Mouse (Mus musculus): ENCODE measurements around the gene Spata18.
A peak's percentile ranks its signal among the peaks of the same experiment; 100 is the strongest.

The Spata18 gene

GRCm38 (mm10) chr5:73651061-73651854, at the start of gene Spata18:
Spata18 (plus strand) TSS chr5:73651379.
- no peak for DNase-seq (ENCODE audit: low spot score)

- no peak for DNase-seq (ENCODE audit: low spot score)
These were observed 48.3 kb upstream of the Spata18 start for GRCm38 (mm10) chr5:73602865-73603264.

DNA sequence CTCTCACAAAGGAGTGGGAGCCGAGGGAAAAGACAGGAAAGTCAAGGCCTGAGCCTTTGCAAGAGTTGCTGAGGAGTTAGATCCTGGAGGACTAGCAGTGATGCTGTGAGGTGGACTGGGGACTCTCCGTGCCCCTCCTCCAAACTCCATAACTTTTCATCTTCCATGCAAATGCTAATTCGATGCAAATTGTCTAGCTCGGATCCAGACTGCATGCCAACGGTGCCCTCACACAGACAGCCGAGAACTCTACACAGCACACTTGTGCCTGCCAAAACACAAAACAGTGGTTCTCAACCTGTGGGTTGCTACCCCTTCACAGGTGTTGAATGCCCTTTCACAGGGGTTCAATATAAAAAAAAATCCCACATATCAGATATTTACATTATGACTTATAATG, 46.6 kb upstream of the Spata18 start:
- no peak for DNase-seq (ENCODE audit: low spot score)

- DNase-seq (ENCODE audit: low spot score): no peak
These were observed 46.2 kb upstream of the Spata18 start for GRCm38 (mm10) chr5:73604964-73605363.

DNA sequence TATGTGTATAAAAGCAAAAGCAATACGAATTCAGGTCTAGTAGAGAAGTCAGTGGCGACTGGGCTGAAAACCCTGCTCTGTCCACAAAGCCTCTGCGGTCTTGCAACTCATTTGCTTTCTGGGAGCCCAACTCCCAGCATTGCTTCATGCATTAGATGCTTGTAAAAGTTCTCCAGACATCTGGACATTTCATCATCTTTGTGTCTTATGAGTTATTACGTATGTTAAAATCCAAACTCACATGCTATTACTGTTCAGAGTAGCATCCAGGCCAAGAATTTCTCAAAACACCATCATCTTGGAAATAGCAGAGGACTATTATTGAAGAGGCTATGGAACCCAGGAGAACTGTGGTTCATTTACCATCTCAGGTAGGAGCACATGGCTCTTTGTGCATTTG, 40.1 kb upstream of the Spata18 start:
- no peak for DNase-seq (ENCODE audit: low spot score)

- no peak for DNase-seq (ENCODE audit: low spot score)
These were observed 37.9 kb upstream of the Spata18 start for GRCm38 (mm10) chr5:73613296-73613695.

DNA sequence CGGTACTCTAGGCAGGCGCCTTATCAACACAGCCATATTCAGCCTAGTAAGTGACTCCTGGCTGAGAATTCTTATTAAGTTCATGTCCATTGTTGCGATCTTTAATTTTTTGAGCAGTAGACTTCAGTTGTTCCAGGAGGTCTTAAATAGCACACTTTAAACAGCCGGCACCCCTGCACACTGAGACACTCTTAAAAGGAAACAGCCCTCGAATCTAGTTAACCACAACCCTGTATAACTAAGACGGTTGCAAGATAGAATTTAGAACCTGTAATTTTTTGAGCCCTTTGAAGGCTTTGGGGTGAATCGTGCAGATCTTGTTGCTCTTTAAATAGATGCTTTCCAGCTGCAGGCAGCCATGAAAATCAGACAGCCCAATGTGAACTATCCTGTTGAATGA, 36.0 kb upstream of the Spata18 start:
- DNase-seq (ENCODE audit: low spot score): no peak

DNA sequence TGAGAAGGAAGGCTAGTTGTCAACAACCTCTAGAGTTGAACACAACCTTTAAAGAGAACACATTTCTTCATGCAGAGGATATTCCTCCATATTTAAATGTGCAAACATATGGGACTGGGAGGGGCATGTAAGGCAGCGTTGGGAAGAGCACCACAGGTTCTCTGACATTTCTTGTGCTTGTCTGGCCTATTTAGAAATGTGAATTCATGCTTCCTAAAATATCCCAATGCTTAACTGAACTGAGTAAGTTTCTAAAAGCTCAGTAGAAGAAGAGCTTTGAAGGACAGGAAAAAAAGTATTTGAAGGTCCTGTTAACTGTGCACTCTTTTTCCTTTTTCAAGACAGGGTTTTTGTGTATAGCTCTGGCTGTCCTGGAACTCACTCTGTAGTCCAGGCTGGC, 32.2 kb upstream of the Spata18 start:
- no peak for DNase-seq (ENCODE audit: low spot score)

DNA sequence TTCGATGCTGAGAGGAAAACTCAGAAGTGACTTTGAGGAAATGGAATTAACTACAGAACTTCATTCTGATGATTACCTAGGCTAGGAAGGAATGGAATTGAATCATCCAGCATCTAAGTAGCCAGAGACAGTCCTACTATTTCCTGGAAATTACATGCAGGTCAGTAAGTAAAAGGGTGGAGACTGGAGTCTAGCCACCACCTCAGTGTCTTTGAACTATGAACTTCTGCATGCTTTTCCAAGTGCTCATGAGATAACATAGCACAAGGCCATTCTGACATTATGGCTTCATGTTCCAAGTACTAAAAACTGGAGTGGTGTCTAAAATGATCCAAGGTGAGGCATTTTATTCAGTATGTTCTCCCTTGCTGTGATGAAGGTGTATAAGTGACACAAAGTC, 25.7 kb upstream of the Spata18 start:
- no peak for DNase-seq (ENCODE audit: low spot score)

DNA sequence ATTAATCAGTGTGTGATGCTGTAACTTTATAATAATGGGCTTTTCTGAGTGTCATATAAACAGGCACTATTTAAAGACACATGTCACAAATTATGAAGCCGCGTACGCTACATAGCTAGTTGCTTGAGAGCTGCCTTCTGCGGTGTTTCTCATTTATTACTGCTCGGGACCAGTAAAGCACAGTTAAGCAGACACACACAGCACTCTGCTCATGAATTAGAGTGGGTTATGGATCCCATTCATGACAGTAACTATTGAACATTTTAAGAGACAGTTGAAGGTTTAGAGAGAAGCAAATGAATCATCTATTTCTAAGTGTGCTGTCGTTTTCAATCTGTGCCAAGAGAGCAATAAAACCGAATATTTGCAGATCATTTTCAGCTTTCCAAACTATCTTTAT, 24.3 kb upstream of the Spata18 start:
- DNase-seq (ENCODE audit: low spot score): no peak

DNA sequence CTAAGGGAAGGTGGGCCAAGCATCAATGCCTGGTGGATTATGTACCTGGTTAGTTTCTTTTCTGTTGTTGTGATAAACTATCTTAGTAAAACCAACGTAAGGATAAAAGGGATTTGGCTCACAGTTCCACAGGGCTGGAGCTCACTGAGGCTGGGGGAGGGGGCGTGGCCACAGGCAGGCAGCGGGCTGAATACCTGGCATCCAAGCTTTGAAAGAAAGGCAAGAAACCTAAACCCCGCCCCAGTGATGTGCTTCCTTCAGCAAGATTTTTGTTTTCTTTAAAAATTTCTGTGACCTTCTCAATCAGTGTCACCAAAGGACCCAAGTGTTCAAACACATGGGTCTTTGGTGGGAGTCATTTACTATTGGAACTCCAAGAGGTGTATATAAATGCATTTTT, 23.6 kb upstream of the Spata18 start:
- no peak for DNase-seq (ENCODE audit: low spot score)

DNA sequence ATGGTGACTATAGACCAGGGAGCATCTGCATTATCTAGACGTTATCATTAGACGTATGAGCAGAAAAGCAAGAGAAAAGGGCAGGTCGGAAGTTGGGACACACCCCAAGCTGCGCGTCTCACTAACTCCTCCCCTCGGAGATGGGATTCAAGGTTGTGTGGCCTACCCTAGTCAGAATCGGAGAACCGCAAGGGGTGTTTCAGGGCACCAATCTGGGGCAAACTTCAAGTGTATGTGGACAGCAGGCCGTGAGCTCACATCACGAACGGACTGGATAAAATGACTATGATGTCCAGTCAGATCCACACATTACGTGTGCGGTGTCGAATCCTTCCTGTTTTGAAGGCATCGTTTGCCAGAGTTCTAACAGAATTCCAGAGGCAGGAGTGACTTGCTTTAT, 23.2 kb upstream of the Spata18 start:
- no peak for DNase-seq (ENCODE audit: low spot score)

DNA sequence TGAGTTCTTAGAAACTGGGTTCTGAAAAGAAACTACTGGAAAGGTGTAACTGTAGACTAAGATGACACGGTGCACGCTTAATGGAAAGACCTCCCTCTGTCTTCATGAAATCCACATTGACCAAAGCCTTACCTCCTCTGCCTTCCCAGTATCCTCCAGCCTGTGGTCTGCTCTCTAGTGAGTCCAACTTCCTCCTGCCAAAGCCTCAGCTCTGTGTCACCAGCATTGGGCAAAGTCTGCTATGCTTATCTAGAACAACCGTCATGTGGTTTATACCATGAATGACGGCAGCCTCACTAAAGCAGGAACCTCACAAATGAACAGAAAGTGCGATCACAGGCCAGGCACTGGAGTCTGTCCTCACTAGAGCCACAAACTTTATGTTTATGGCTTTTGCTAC, 21.0 kb upstream of the Spata18 start:
- DNase-seq (ENCODE audit: low spot score): no peak

GRCm38 (mm10) chr5:73631001-73631558, 20.1 kb upstream of the Spata18 start:
- no peak for DNase-seq (ENCODE audit: low spot score)

GRCm38 (mm10) chr5:73632291-73632690, 18.9 kb upstream of the Spata18 start, which contains the start of gene Lrrc66:
Lrrc66 (minus strand) TSS chr5:73632526.
- DNase-seq (ENCODE audit: low spot score): no peak

DNA sequence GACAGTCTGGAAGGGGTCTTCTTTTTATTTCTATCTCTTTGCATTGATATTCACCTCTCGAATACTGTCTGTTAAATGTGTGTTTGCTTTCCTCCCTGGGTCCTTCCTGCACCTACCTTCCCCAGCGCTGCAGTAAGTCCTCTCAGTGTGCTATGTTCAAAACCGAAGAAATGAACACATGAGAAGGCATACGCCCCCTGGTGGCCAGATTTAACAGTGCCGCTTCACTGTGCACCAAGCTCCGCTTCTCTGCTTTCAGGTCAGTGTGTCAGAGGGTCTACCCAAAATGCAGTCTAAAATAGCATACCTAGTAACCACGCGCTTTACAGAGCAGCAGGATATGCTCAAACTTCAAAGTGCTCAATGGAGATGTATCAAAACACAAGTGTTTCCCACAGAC, 18.0 kb upstream of the Spata18 start:
- no peak for DNase-seq (ENCODE audit: low spot score)

DNA sequence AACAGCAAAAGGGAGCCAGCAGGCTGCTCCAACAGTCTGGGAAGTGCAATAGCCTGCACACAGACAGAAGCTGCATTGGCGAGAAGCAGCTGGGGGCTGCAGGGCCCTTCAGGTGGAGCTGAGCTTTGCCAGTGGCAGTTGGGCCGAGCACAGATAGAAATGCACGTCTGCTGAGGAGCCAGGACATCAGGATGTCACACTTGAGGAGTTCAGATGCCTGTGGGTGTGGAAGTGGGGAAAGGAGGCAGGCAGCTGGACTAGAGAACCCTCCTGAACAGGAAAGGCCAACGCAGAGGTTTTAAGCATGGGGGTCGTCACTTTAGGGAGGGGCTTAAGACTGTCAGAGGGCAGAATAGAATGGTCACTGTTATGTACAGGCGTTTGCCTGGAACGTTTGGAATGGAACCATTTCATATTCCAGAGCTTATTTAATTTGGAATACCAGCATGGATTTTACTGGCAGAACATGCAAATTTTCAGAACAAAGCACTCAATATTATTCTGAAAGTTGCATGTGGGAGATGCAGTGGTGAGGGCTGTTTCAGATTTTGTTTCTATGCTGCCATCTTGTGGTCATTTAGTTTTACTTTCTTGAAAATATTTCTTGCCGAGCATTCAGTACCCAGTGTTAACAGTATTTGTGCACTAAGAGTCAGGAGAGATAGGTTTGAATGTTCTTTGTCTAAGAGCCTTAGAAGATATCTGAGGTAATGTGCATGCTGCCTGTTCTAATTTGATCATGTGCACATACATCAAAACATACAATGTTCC, 13.7 kb upstream of the Spata18 start:
- no peak for DNase-seq (ENCODE audit: low spot score)

- no peak for DNase-seq (ENCODE audit: low spot score)
These were observed 10.1 kb upstream of the Spata18 start for GRCm38 (mm10) chr5:73641058-73641457.

- DNase-seq (ENCODE audit: low spot score): no peak
These were observed 9.1 kb upstream of the Spata18 start for GRCm38 (mm10) chr5:73642091-73642490.

DNA sequence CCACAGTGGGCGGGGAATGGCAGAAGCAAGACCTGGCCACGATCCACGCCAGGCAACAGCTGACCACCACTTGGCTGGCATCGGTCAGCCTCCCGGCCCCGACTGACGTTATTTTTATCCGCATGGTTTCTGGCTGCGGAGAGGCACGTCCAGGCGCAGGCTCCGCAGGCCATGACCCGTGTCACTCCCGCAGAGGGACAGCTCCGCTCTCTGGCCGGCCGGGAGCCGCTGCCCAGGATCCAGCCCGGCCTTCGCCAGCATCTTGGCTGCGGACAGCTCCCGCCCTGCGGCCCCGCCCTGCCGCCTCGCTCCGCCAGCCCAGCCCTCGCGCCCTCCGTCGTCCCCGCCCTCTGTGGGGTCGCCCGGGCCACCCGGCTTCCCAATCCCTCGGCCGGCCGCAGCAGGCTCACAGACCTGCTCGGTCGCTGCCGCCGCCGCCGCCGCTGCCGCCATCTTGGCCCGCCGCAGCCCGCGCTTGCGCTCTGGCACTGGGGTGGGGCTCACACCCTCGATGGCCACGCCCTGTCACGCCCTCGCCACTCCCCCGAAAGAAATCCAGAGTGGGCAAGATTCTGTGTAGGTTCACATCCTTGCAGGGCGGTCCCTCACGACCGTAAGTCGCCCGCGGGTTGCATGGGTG, 3.8 kb upstream of the Spata18 start, which contains the start of gene Sgcb:
TSS of gene Sgcb (minus strand) at position 530 of the 640 bp plus-strand sequence.
- peak; percentile 43 for DNase-seq (ENCODE audit: low spot score)

DNA sequence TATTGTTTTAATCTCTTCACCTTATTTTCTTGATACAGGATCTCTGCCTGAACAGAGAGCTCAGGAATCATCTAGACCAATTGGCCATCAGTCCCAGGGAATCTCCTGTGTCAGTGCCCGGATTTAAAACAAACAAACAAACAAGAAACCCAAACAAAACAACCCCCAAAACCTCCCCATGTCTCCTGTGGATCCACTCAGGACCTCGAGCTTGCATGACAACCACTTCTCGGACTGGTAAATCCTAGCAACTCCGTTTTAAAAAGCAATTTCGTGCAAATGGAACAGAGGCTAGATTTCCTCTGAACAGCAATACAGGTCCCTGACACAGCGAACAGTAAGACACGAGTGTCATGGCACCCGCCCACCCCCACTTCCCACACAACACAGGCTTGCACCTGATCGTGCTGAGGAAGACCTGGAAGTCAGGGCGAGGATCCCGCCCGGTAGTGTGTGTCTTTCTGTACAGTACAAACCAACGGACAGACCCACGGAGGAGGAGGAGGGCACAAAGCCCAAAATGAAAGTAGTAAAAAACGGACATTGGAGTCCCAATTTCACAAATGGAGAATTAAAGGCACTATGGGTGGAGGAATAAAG, 714 bp upstream of the Spata18 start:
- DNase-seq (ENCODE audit: low spot score): no peak

- no peak for DNase-seq (ENCODE audit: low spot score)
These were observed 649 bp downstream of the Spata18 start for GRCm38 (mm10) chr5:73651855-73652201.
